Mouse (Mus musculus) stomach, embryonic 14.5 days (tissue): ENCODE data around the gene Mcur1. TPM values are rescaled to one million over a fixed set of nuclear protein-coding genes. Genes with fewer than 3 reads are reported as not detected.

ENCODE experiments used
- ATAC-seq: fragments of 200-750 bp; cut with Nextera tagmentation; 2 replicates; pipeline ENCODE4 v1.8.0; 2017; ENCODE audit warnings: low read depth, moderate TSS enrichment; ENCODE audit not compliant: insufficient number of reproducible peaks, insufficient read depth, low FRiP score
- H3K27ac ChIP-seq: fragments of 300-500 bp; sonication (generic); 2 replicates; pipeline ENCODE4 v1.5.1; 2014; ENCODE audit warnings: mild to moderate bottlenecking, low read length, moderate library complexity, mixed read lengths
- H3K27me3 ChIP-seq: fragments of 300-500 bp; sonication (generic); 2 replicates; pipeline ENCODE4 v1.6.1; 2014; ENCODE audit warnings: low read length, control low read depth, mixed read lengths; ENCODE audit not compliant: control insufficient read depth, insufficient read depth
- H3K36me3 ChIP-seq: fragments of 300-500 bp; sonication (generic); 2 replicates; pipeline ENCODE4 v1.6.1; 2014; ENCODE audit warnings: mild to moderate bottlenecking, control low read depth, low read length, moderate library complexity, mixed read lengths; ENCODE audit not compliant: control insufficient read depth, insufficient read depth
- H3K4me1 ChIP-seq: fragments of 300-500 bp; sonication (generic); 2 replicates; pipeline ENCODE4 v1.6.1; 2014; ENCODE audit warnings: low read length, control low read depth, mixed read lengths; ENCODE audit not compliant: control insufficient read depth, insufficient read depth
- H3K4me2 ChIP-seq: fragments of 300-500 bp; sonication (generic); replicated peaks from 2 replicates; pipeline ENCODE4 v1.6.1; 2014; ENCODE audit warnings: low read depth, low read length, control low read depth
- H3K4me3 ChIP-seq: fragments of 300-500 bp; sonication (generic); 2 replicates; pipeline ENCODE4 v1.5.1; 2014; ENCODE audit warnings: low read depth, low read length, control low read depth
- H3K9ac ChIP-seq: fragments of 300-500 bp; sonication (generic); replicated peaks from 2 replicates; pipeline ENCODE4 v1.6.1; 2014; ENCODE audit warnings: low read depth, mild to moderate bottlenecking, control low read depth, low read length, moderate library complexity, mixed read lengths
- H3K9me3 ChIP-seq: fragments of 300-500 bp; sonication (generic); 2 replicates; pipeline ENCODE4 v1.6.1; 2016; ENCODE audit warnings: low read depth, low read length, control low read depth; ENCODE audit not compliant: control insufficient read depth
- WGBS: fragments of 180-500 bp; shearing (Covaris S2); extraction: QIAGEN DNeasy Blood & Tissue Kit; methylation state at CpG from one replicate; pipeline ENCODE4 v1.1.7; 2014; 5-methylcytosine and 5-hydroxymethylcytosine counted together
- polyA plus RNA-seq: library from polyadenylated mRNA; unstranded; fragments of >200 nt; fragmentation: Nextera tagmentation; extraction: Ambion mirVana; gene quantifications from 2 replicates; pipeline ENCODE4 v1.2.1, GENCODE M21; 2014

Mcur1 gene
- polyA plus RNA-seq, 1 experiment from 2014 or later, result 14.9 TPM

DNA sequence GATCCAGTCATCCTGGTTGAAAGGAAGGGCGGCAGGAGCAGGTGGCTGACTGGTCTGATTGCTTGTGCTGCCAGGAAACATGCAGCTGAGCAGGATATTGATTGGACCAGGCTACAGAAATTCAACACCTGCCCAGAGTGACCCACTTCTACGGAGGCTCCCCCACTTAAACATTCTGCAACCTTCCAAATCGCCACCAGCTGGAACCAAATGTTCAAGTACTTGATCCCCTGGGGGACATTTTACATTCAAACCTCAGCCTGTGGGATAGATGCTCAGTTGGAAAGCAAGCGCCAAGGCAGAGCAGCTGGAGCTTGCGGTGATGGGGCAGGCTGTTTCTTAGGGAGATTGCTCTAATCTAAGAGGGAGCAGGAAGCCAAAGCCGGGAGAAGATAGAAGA is 43.1 kb downstream of the Mcur1 start:
- Histone ChIP-seq H3K4me1 (no peaks in the 10 kb centered on the region), H3K4me2 (no peak overlapping the region), H3K36me3 (no peaks in the 10 kb centered on the region), H3K9me3 (no peaks in the 10 kb centered on the region), H3K4me3 (no peak overlapping the region), H3K27me3 (no peaks in the 10 kb centered on the region), H3K27ac (no peak overlapping the region), H3K9ac (no peak overlapping the region)
- WGBS, result 53% methylated on average over 6 of the region's 6 CpGs
- no peak for ATAC-seq

DNA sequence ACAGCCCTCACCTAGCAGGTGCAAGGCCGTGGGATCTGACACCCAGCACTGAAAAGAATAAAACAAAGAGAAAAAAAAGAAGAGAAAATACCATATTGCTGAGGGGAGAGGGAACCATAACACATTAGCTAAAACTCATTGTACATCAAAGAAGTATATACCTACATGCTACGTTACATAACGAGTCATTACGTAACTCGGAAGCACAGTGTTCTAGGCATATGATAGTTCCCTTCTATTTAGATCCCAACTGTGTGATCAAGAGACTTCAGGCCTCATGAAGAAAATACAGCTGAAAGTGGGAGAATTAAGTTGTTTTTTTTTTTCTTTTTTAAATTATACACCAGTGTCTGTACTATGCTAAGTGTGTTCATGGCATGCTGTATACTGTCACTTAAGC is 43.9 kb downstream of the Mcur1 start:
- H3K9ac ChIP-seq, result no peak overlapping the region
- H3K27ac ChIP-seq, result no peak overlapping the region
- no peaks in the 10 kb centered on the region for H3K27me3 ChIP-seq
- no peak for ATAC-seq
- H3K9me3 ChIP-seq, result no peaks in the 10 kb centered on the region
- no peaks in the 10 kb centered on the region for H3K4me1 ChIP-seq
- WGBS, result 93% methylated on average over 5 of the region's 5 CpGs
- H3K4me3 ChIP-seq, result no peak overlapping the region
- H3K36me3 ChIP-seq, result no peaks in the 10 kb centered on the region
- no peak overlapping the region for H3K4me2 ChIP-seq

DNA sequence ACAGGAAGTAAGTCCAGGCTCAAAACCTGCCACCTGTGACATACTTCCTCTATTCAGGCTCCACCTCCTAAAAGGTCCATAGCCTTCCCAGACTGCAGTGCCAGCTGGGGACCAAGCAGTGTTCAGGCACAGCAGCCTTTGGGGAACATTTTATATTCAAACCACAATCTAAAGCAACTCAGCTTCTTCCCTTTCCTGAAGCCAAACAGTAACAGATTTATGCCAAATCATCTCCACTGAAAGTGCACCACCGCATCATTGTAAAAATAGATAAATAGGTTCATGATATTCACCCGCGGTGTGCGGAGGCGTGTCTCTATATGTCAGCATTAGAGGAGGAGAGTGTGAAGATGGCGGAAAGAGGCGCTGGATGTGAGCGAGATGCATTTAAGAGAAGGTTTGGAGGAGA is 45.0 kb downstream of the Mcur1 start:
- ATAC-seq, result no peak
- H3K9me3 ChIP-seq, result no peaks in the 10 kb centered on the region
- no peaks in the 10 kb centered on the region for H3K4me1 ChIP-seq
- no peaks in the 10 kb centered on the region for H3K27me3 ChIP-seq
- no peak overlapping the region for H3K27ac ChIP-seq
- H3K4me2 ChIP-seq, result no peak overlapping the region
- no peaks in the 10 kb centered on the region for H3K36me3 ChIP-seq
- H3K9ac ChIP-seq, result no peak overlapping the region
- H3K4me3 ChIP-seq, result no peak overlapping the region
- WGBS, result 75% methylated on average over 8 of the region's 8 CpGs

DNA sequence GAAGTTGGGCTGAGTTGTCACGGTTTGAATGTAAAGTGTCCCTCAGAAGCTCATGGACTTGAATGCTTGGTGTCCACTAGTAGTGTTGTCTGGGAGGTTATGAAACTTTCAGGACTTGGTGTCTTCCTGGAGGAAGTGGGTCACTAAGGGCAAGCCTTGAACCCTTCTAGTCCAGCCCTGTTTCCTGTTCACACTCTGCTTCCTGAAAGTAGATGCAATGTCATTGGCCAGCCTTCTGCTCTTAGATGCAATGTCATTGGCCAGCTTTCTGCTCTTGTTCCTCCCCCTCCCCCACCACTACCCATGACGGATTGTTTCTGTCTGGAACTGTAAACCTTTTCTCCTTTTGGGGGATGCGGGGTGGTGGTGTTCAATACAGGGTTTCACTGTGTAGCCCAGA is 47.3 kb downstream of the Mcur1 start:
- ATAC-seq, result no peak
- no peak overlapping the region for H3K4me2 ChIP-seq
- H3K36me3 ChIP-seq, result no peaks in the 10 kb centered on the region
- H3K9ac ChIP-seq, result no peak overlapping the region
- no peaks in the 10 kb centered on the region for H3K27me3 ChIP-seq
- H3K4me3 ChIP-seq, result no peak overlapping the region
- 81% methylated on average over 3 of the region's 3 CpGs for WGBS
- H3K9me3 ChIP-seq, result no peaks in the 10 kb centered on the region
- no peaks in the 10 kb centered on the region for H3K4me1 ChIP-seq
- no peak overlapping the region for H3K27ac ChIP-seq

DNA sequence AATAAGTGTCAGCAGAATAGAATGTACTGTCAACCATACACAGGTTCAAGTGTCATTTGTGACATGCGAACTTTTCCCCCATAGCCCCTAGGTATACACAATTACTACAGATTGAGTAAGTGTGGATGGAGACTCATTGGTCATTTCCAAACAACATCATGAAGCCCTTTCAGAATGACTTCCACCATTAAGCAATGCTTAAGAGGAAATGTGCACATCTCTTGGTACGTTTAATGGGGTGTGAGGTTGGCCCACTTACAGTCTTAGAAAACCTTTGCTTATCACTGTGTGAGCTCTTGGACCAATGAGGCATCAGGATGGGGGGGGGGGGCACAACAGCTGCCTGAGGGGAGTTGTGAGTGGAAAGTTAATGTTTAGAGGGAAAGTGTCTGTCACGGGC is 54.2 kb downstream of the Mcur1 start:
- no peak for ATAC-seq
- 94% methylated on average over 3 of the region's 3 CpGs for WGBS
- H3K36me3 ChIP-seq, result no peaks in the 10 kb centered on the region

DNA sequence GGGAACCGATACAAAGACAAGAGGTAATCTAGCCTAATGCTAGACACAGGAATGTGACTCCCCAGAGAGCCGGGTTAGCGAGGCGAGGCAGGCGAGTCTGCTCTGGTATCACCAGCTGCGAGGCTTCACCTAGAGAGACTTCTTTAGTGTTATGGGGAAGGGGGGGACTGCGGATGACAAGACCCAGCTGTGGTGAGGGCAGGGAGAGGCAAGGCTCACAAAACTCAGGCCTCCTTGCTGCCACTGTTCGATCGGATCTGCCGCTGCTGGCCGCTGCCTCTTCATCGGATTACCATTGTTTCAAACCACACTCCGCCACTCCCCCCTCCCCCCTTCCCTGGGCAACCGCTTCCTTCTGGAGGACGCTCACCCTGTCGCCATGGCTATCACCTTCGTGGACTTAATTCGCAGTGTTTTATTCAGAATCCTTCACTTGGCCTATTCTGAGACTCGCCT is 56.6 kb downstream of the Mcur1 start:
- Histone ChIP-seq H3K4me3 (peak overlapping the region; percentile 2; the same call in 1 of the 2 replicates), H3K9ac (no peak overlapping the region), H3K27me3 (no peaks in the 10 kb centered on the region), H3K9me3 (no peaks in the 10 kb centered on the region), H3K4me1 (peaks cover 8% of the 10 kb centered on the region; the same call in 1 of the 2 replicates), H3K4me2 (peak overlapping the region; percentile 35), H3K36me3 (no peaks in the 10 kb centered on the region), H3K27ac (peak overlapping the region; percentile 75)
- peak; percentile 92; the same call in 1 of the 2 replicates for ATAC-seq
- 2% methylated on average over 19 of the region's 19 CpGs for WGBS

More for the DNA sequence above, 54.2 kb downstream of the Mcur1 start:
- H3K9me3 ChIP-seq, result no peaks in the 10 kb centered on the region
- peaks cover 8% of the 10 kb centered on the region; the same call in 1 of the 2 replicates for H3K4me1 ChIP-seq
- H3K4me2 ChIP-seq, result no peak overlapping the region
- no peak overlapping the region for H3K9ac ChIP-seq
- no peak overlapping the region for H3K27ac ChIP-seq
- no peak overlapping the region for H3K4me3 ChIP-seq
- no peaks in the 10 kb centered on the region for H3K27me3 ChIP-seq

DNA sequence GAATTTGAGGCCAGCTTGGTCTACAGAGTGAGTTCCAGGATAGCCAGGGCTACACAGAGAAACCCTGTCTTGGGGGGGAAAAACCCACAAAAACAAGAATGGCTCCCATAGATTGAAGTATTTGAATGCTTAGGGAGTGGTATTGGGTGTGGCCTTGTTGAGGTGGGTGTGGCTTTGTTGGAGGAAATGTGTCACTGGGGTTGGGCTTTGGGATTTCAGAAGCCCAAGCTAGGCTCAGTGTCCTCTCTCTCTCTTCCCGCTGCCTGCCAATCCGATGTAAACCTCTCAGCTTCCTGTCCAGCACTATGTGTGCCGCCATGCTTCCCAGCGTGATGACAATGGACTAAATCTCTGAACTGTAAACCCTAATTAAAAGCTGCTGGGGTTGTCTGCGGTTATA is 58.4 kb downstream of the Mcur1 start:
- ATAC-seq, result no peak
- Histone ChIP-seq H3K36me3 (no peaks in the 10 kb centered on the region), H3K4me1 (peaks cover 8% of the 10 kb centered on the region; the same call in 1 of the 2 replicates), H3K27me3 (no peaks in the 10 kb centered on the region), H3K27ac (no peak overlapping the region; the same call in 1 of the 2 replicates), H3K4me2 (no peak overlapping the region), H3K4me3 (no peak overlapping the region), H3K9me3 (no peaks in the 10 kb centered on the region), H3K9ac (no peak overlapping the region)
- WGBS, result 86% methylated on average over 5 of the region's 5 CpGs

DNA sequence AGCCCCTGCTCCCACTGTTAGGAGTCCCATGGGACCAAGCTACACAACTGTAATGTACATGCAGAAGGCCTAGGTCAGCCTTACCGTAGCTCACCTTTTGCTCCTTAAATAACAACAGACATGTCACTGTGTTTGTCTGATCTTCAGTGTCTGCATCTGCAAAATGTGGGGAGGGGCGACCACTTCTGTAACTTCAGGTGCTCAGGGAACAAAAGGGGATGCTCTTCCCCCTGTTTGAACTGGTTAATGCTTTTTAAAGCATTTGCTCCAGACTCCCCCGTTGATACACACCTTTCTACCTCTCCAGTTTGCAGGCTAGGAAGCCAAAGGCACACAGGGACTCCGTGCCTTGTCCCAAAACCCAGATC is 59.5 kb downstream of the Mcur1 start:
- H3K36me3 ChIP-seq, result no peaks in the 10 kb centered on the region
- H3K9me3 ChIP-seq, result no peaks in the 10 kb centered on the region
- no peak overlapping the region for H3K9ac ChIP-seq
- no peak for ATAC-seq
- H3K4me3 ChIP-seq, result no peak overlapping the region
- no peaks in the 10 kb centered on the region for H3K27me3 ChIP-seq
- H3K4me1 ChIP-seq, result peaks cover 8% of the 10 kb centered on the region; the same call in 1 of the 2 replicates
- no peak overlapping the region for H3K4me2 ChIP-seq
- H3K27ac ChIP-seq, result no peak overlapping the region
- WGBS, result 92% methylated on average over 4 of the region's 4 CpGs
